Mouse (Mus musculus): ENCODE results near the gene Tbx6.

GRCm38 (mm10) chr7:126831539-126831938 is 50.3 kb downstream of the Tbx6 start, which contains the start of gene 4930451I11Rik:
- no peak for TF ChIP-seq CTCF (IDR thresholded peaks at IDR 0.05; ENCODE audit: borderline replicate concordance, insufficient read depth, low read depth, low read length)
- TF ChIP-seq POLR2A (IDR thresholded peaks at IDR 0.05; ENCODE audit: borderline replicate concordance, insufficient read depth, low read length): no peak
